Mouse (Mus musculus) MN1 (cell line): ENCODE results near the gene Homer2.

Experiments used
- DNase-seq: peaks from one replicate; pipeline ENCODE4 v3.0.0-alpha.2; 2016; ENCODE audit warnings: low spot score

The Homer2 gene

DNA sequence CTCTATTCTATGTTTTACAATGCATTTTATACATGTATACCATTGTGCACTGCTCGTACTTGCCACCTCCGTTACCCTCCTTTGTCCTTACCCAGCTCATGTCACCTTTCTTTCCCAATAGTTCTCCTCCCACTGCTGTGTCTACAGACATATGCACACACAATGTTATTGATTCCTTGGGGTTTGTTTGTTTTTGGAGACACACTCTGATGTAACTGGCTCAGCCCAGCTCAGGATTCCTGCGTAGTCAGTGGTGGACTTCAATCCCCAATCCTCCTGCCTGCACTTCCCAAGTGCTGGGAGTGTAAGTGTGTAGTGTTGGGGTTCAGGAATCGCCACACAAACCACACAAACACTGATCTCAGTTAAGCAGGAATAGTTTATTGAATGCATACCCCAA is 120.1 kb downstream of the Homer2 start:
- no peak for DNase-seq

- DNase-seq = no peak
Measured at GRCm38 (mm10) chr7:81585326-81585725, 122.0 kb downstream of the Homer2 start.

DNA sequence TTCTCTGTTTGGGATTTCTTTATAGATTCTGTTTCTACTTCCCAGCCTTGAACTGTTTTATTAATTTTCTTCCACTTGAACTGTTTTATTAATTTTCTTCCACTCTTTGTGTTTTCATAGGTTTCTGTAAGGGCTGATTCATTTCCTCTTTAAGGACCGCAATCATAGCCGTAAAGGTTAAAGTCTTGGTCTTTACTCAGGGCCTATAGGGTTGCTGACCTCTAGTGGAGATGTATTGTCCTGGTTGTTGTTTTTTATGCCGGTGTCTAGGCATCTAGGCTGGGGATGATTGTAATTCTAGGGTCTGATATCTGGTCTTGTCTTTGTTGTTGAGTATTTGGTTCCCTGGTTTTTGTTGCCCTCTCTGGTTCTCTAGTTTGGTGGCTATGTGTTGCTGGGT is 123.8 kb downstream of the Homer2 start:
- no peak for DNase-seq

- DNase-seq = no peak
Measured at GRCm38 (mm10) chr7:81579312-81579711, 128.0 kb downstream of the Homer2 start.

DNA sequence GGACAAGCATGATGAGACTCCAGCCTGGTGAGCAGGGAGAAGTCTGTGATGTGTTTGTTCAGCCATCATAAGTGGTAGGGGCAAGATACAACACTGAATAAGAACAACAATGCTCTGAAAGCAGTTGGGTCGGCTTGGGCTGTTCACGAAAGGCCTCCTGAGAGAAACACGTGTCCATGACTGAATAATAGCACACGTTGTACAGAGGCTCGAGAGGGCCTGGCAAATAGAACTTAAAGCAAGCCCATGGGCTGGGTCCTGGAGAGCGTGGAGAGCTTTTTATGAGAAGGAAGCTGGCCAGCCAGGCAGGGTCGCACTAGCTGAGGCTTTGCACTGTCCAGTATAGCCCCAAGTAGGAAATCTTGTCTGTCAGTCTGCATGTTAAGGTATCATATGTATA is 128.9 kb downstream of the Homer2 start:
- DNase-seq = no peak

DNA sequence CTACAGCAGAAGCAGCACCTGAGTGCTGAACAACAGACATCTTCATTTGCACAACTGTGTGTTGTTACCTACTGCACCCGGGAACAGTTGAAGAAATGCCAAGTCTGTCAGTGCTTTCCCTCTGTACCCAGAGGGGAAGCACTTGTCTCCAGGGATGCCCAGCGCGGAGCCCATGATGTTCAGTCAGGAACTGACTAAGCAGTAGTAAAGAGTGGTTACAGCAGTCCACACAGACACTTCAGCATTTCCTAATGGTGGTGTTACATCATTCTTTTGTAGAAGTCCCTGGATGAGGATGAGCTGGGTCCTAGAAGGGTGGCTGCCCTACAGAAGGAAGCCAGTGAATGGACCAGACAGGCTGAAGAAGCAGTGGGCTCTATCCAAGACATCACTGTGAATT is 129.5 kb downstream of the Homer2 start:
- no peak for DNase-seq

GRCm38 (mm10) chr7:81575606-81576005 is 131.7 kb downstream of the Homer2 start:
- DNase-seq = no peak

DNA sequence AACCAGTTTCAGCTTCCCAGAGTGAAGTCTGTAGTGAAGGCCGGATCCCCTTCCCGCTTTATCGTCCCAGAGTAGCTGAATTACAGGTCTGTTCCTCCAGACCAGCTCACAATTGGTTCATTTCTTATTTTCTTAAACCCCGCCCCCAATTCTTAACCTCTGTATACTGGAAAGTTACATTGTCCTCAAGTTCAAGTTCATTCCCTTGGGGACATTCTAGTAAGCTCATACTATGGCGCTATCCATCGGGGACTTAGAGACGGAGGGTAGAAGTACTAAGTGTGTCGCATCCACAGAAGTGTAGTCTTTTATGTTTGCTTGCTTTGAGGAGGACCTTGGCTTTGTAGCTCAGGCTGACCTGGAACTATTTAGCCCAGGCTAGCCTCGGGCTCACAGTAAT is 133.5 kb downstream of the Homer2 start:
- DNase-seq = no peak

GRCm38 (mm10) chr7:81573397-81573796 is 133.9 kb downstream of the Homer2 start:
- peak; percentile 57 for DNase-seq

DNA sequence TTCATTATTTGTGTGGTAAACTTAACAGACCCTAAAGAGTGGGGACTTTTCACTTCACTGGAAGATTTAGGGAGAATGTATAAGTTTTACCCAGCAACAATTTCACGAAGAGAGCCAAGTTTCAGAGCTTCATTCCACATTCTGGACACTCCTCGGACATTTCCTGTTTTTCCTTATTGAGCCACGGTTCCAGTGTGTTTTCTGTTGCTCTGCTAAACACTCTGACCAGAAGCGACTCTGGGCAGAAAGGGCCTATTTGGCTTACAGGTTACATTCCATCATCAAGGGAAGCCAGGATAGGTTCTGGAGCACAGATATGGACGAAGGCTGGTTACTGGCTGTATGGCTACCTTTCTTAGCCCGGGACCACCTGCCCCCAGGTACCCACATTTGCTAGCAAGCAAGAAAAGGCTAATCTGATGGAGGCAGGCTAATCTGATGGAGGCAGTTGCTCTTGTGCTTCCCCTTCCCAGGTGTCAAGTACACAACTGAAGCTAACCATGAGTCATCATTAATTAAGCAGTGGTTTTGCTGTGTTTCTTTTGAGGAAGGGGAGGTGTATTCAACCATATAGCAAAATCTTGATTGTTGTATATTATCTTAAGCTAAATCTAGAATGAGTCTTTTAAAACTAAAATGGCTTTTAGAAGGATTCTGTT is 134.6 kb downstream of the Homer2 start:
- peak; percentile 26 for DNase-seq

- DNase-seq = peak; percentile 36
Measured at GRCm38 (mm10) chr7:81571941-81572441, 135.3 kb downstream of the Homer2 start.

- peak; percentile 95 for DNase-seq
Measured at GRCm38 (mm10) chr7:81571108-81571940, 136.0 kb downstream of the Homer2 start, which contains the start of gene Whamm. Gene Whamm (plus strand): TSS chr7:81571266.

GRCm38 (mm10) chr7:81570752-81571107 is 136.6 kb downstream of the Homer2 start:
- DNase-seq = no peak

DNA sequence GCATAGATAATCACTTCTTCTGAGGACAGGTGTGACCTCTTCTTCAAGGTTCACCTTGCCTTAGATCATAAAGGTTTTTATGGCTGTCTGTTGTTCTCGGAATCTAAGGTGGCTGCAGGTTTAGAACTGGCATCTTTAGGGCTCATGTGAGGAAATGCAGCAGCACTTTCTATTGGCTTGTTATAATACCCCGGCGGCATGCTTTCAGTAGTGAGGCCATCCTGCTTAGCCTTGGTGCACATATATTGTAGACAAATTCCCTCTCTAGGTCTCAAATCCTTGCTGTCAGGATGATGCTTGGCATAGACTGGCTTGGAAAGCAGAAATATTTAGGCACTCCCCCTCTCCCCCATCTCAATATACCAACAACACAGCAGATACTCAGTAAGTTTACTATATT is 137.1 kb downstream of the Homer2 start:
- no peak for DNase-seq

DNA sequence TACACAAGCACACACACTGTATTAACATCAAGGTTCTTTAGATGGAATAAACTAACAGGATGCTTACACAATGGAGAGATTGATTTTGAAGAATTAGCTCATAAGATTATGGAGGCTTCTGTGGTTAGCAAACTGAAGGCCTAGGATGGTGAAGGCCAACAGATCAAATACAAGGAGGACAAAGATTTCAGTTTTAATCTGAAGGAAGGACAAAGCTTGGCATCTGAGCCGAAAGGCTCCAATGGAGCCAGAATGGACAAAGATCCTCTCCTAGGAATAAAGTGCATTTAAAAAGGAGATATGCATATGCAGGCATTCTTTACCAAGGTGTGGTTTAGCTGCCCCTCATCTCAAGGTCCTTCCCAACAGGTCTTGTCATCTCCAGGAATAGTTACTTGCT is 137.5 kb downstream of the Homer2 start:
- no peak for DNase-seq

DNA sequence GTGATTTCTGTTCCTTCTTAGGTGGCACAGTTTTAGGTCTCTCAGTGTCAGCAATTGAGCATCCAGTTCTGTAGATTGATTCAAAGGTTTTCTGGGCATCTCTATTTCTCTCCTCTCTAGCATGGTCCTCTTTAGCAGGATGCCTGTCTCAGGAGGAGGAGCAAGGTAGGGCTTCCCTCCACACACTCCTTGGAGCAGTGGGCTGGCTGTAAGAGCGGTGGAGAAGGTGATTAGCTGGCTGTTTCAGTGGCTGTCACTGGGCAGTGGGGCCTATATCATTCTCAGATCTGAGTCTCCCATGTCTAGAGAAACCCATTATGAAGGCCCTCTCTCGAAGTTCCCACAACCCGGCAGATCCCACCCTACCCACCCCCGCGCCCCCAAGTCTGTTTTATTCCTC is 139.9 kb downstream of the Homer2 start:
- no peak for DNase-seq

DNA sequence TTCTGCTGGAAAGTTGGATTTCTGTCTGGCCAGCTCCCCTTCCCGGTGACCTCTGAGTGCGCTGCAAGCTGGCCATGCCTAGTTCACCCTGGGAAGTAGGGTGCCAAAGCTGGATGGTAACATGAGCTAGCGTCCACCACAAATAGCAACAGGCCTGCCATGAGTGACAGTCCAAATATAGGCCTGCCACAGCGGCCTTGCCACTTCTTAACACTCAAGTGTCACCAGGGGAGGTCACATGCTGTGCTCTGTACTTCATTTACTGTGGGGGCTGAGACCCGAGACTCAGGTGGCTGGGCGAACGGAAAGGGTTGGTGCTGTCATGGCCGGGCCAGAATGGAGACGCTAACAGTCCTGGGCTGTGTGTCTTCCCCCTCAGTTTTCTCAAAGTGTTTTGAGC is 140.4 kb downstream of the Homer2 start, which contains the start of gene Fsd2:
Fsd2 (minus strand) TSS at position 53 of the 400 bp plus-strand sequence.
- DNase-seq = no peak

GRCm38 (mm10) chr7:81566332-81566731 is 141.0 kb downstream of the Homer2 start:
- DNase-seq = no peak

DNA sequence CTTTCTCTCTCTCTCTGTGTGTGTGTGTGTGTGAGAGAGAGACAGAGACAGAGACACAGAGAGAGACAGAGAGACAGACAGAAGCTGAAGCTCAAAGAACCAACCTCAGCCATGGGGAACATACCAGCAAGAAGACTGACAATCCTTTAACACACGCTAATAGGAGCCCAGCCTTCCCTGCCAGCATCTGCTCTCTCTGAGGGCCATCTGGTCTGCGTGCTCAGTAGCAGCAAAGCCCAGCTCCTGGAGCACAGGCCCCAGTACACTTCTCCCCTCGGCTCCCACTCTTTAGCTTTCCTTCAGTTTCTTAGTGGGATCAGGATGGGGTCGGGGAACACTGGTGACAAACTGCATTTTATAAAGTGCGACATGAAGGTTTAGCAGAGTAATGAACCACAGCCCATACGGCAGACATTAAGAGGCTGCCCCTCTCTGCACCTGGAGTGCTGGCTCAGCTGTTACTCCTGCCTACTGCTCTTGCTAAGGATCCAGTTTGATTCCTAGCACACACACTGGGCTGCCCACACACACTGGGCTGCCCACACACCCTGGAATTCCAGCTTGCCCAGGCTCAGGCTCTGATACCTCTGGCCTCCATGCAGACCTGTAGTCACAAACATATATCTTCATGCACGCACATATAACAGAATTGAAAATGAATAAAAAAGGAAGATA is 141.8 kb downstream of the Homer2 start:
- DNase-seq = peak; percentile 74

GRCm38 (mm10) chr7:81564766-81565165 is 142.6 kb downstream of the Homer2 start:
- no peak for DNase-seq

GRCm38 (mm10) chr7:81563506-81564015 is 143.8 kb downstream of the Homer2 start:
- no peak for DNase-seq

- DNase-seq = no peak
Measured at GRCm38 (mm10) chr7:81561211-81561610, 146.1 kb downstream of the Homer2 start.
